Mouse (Mus musculus): ENCODE data around the gene Pcnx3. TPM values are rescaled to one million over a fixed set of nuclear protein-coding genes. Genes with fewer than 3 reads are reported as not detected.
"Not testable (repeated sequence)": the region's sequence is repeated elsewhere in the genome, so short reads cannot be mapped to it uniquely, and the experiment has no call there.

The Pcnx3 gene
- polyA plus RNA-seq, 2 experiments: 9.1 to 19.8 TPM

GRCm38 (mm10) chr19:5689565-5690342 lies 1.0 kb upstream of the Pcnx3 start:
- Histone ChIP-seq H3K4me1 (replicated peaks; ENCODE audit: control insufficient read depth in 2 of 2, insufficient read depth in 2 of 2, low read length in 1 of 2) (peaks cover 17 to 19% of the 10 kb centered on the region in 2 experiments), H3K9ac (replicated peaks) (peak overlapping the region; percentile 92)
- ATAC-seq (ENCODE audit: insufficient read depth): peak; percentile 66

GRCm38 (mm10) chr19:5689088-5689428 lies 350 bp upstream of the Pcnx3 start:
- Histone ChIP-seq H3K4me2 (ENCODE audit: low read depth) (peak overlapping the region; percentile 100), H3K36me3 (replicated peaks; ENCODE audit: control insufficient read depth, insufficient read depth, low read depth) (peaks cover 29% of the 10 kb centered on the region), H3K9me3 (ENCODE audit: control insufficient read depth, low read length) (no peaks in the 10 kb centered on the region), H3K27ac (peak overlapping the region; percentile 91), H3K4me3 (ENCODE audit: insufficient read depth in 1 of 2, low read depth in 2 of 2, low read length in 2 of 2) (peak overlapping the region; percentile 93 to 98), H3K27me3 (ENCODE audit: control insufficient read depth, insufficient read depth, low read length) (no peaks in the 10 kb centered on the region), H3K9ac (replicated peaks) (peak overlapping the region; percentile 92), H3K4me1 (replicated peaks; ENCODE audit: control insufficient read depth in 2 of 2, insufficient read depth in 2 of 2, low read length in 1 of 2) (peaks cover 17 to 19% of the 10 kb centered on the region in 2 experiments)
- DNase-seq (ENCODE audit: low read depth in 3 of 3, low spot score in 3 of 3): no peak
- WGBS (ENCODE audit: insufficient replicate concordance): under 1% methylated on average over 7 of the region's 7 CpGs
- TF ChIP-seq EP300 (IDR thresholded peaks at IDR 0.05; ENCODE audit: low read depth): no peak
- no peak for TF ChIP-seq CTCF (IDR thresholded peaks at IDR 0.05; ENCODE audit: low read depth)
- ATAC-seq (ENCODE audit: insufficient read depth): no peak

More at GRCm38 (mm10) chr19:5689565-5690342, 1.0 kb upstream of the Pcnx3 start:
- Histone ChIP-seq H3K4me3 (ENCODE audit: insufficient read depth in 1 of 2, low read depth in 2 of 2, low read length in 2 of 2) (peak overlapping the region; percentile 93 to 98), H3K27ac (peak overlapping the region; percentile 91), H3K36me3 (replicated peaks; ENCODE audit: control insufficient read depth, insufficient read depth, low read depth) (peaks cover 27% of the 10 kb centered on the region), H3K4me2 (ENCODE audit: low read depth) (peak overlapping the region; percentile 100), H3K9me3 (ENCODE audit: control insufficient read depth, low read length) (no peaks in the 10 kb centered on the region), H3K27me3 (ENCODE audit: control insufficient read depth, insufficient read depth, low read length) (no peaks in the 10 kb centered on the region)
- peak; percentile 81 to 87 (median 82) for DNase-seq (ENCODE audit: low read depth in 3 of 3, low spot score in 3 of 3)
- TF ChIP-seq CTCF (IDR thresholded peaks at IDR 0.05; ENCODE audit: low read depth) (0 out of 2 replicates have a peak, but pooled peaks have one; percentile 2), EP300 (IDR thresholded peaks at IDR 0.05; ENCODE audit: low read depth) (no peak; the same call in 1 of the 2 replicates)
- WGBS (ENCODE audit: insufficient replicate concordance): 4% methylated on average over 42 of the region's 42 CpGs

GRCm38 (mm10) chr19:5687738-5688137 lies 970 bp downstream of the Pcnx3 start:
- peaks cover 17 to 19% of the 10 kb centered on the region in 2 experiments for H3K4me1 ChIP-seq (replicated peaks; ENCODE audit: control insufficient read depth in 2 of 2, insufficient read depth in 2 of 2, low read length in 1 of 2)
- TF ChIP-seq EP300 (IDR thresholded peaks at IDR 0.05; ENCODE audit: low read depth) (no peak), CTCF (IDR thresholded peaks at IDR 0.05; ENCODE audit: low read depth) (no peak)

GRCm38 (mm10) chr19:5686954-5687353 lies 1.8 kb downstream of the Pcnx3 start:
- ATAC-seq (ENCODE audit: insufficient read depth); DNase-seq (ENCODE audit: low read depth in 3 of 3, low spot score in 3 of 3); H3K9me3 ChIP-seq (ENCODE audit: control insufficient read depth, low read length); H3K27me3 ChIP-seq (ENCODE audit: control insufficient read depth, insufficient read depth, low read length): not testable (repeated sequence)
- Histone ChIP-seq H3K4me3 (ENCODE audit: insufficient read depth in 1 of 2, low read depth in 2 of 2, low read length in 2 of 2) (peak overlapping the region; percentile 93 to 98), H3K27ac (peak overlapping the region; percentile 91), H3K36me3 (replicated peaks; ENCODE audit: control insufficient read depth, insufficient read depth, low read depth) (peaks cover 39% of the 10 kb centered on the region), H3K9ac (replicated peaks) (peak overlapping the region; percentile 92; the same call in 1 of the 2 replicates), H3K4me1 (replicated peaks; ENCODE audit: control insufficient read depth in 2 of 2, insufficient read depth in 2 of 2, low read length in 1 of 2) (peaks cover 17 to 19% of the 10 kb centered on the region in 2 experiments), H3K4me2 (ENCODE audit: low read depth) (peak overlapping the region; percentile 100)
- WGBS (ENCODE audit: insufficient replicate concordance): 81% methylated on average over 12 of the region's 12 CpGs

More at GRCm38 (mm10) chr19:5687738-5688137, 970 bp downstream of the Pcnx3 start:
- DNase-seq (ENCODE audit: low read depth in 3 of 3, low spot score in 3 of 3) (no peak), ATAC-seq (ENCODE audit: insufficient read depth) (no peak)
- Histone ChIP-seq H3K27me3 (ENCODE audit: control insufficient read depth, insufficient read depth, low read length) (no peaks in the 10 kb centered on the region), H3K9ac (replicated peaks) (peak overlapping the region; percentile 92), H3K36me3 (replicated peaks; ENCODE audit: control insufficient read depth, insufficient read depth, low read depth) (peaks cover 36% of the 10 kb centered on the region), H3K27ac (peak overlapping the region; percentile 91), H3K4me2 (ENCODE audit: low read depth) (peak overlapping the region; percentile 100), H3K4me3 (ENCODE audit: insufficient read depth in 1 of 2, low read depth in 2 of 2, low read length in 2 of 2) (peak overlapping the region; percentile 93 to 98), H3K9me3 (ENCODE audit: control insufficient read depth, low read length) (no peaks in the 10 kb centered on the region)
- WGBS (ENCODE audit: insufficient replicate concordance): 26% methylated on average over 9 of the region's 9 CpGs

GRCm38 (mm10) chr19:5686437-5686836 lies 2.3 kb downstream of the Pcnx3 start:
- H3K4me1 ChIP-seq (replicated peaks; ENCODE audit: control insufficient read depth in 2 of 2, insufficient read depth in 2 of 2, low read length in 1 of 2): peaks cover 15 to 17% of the 10 kb centered on the region in 2 experiments
- DNase-seq (ENCODE audit: low read depth in 3 of 3, low spot score in 3 of 3) (no peak), ATAC-seq (ENCODE audit: insufficient read depth) (no peak)
- TF ChIP-seq CTCF (IDR thresholded peaks at IDR 0.05; ENCODE audit: low read depth) (no peak), EP300 (IDR thresholded peaks at IDR 0.05; ENCODE audit: low read depth) (no peak)
- peak overlapping the region; percentile 60 for H3K9ac ChIP-seq (replicated peaks)
- H3K9me3 ChIP-seq (ENCODE audit: control insufficient read depth, low read length): no peaks in the 10 kb centered on the region
- peak overlapping the region; percentile 100 for H3K4me2 ChIP-seq (ENCODE audit: low read depth)
- H3K27me3 ChIP-seq (ENCODE audit: control insufficient read depth, insufficient read depth, low read length): no peaks in the 10 kb centered on the region
- H3K36me3 ChIP-seq (replicated peaks; ENCODE audit: control insufficient read depth, insufficient read depth, low read depth): peaks cover 44% of the 10 kb centered on the region
- H3K4me3 ChIP-seq (ENCODE audit: insufficient read depth in 1 of 2, low read depth in 2 of 2, low read length in 2 of 2): peak overlapping the region; percentile 29 to 30
- WGBS (ENCODE audit: insufficient replicate concordance): 48% methylated on average over 13 of the region's 13 CpGs
- H3K27ac ChIP-seq: peak overlapping the region; percentile 58
